Mouse (Mus musculus): ENCODE measurements around the gene Osbpl6. TPM values are rescaled to one million over a fixed set of nuclear protein-coding genes. Genes with fewer than 3 reads are reported as not detected.

Gene Osbpl6
- polyA plus RNA-seq, 1 experiment from 2014 or later: 24.6 TPM

DNA sequence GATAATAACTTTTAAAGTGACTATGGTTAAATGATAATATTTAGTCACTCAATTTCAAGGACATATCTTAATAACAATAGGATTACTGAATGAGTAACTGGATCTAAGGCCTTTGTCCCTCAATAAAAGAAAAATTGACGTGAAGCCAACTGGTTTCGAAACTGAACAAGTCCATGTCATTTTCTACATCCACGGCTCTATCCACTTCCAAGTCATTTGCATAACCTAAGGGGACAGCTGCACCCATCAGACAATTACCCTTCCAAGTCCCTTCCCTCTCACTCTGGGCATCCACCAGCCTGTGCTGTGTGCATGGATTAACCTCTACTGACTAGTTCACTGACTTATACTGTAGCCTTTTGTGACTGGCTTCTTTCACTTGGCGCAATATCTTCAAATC is 225.3 kb downstream of the Osbpl6 start:
- H3K4me2 ChIP-seq (replicated peaks): no peak overlapping the region
- H3K27me3 ChIP-seq: no peaks in the 10 kb centered on the region
- WGBS: 72% methylated on average over 4 of the region's 4 CpGs
- no peaks in the 10 kb centered on the region for H3K4me1 ChIP-seq
- peaks cover 86% of the 10 kb centered on the region for H3K36me3 ChIP-seq
- ATAC-seq (replicated peaks): no peak
- H3K9me3 ChIP-seq: no peaks in the 10 kb centered on the region
- no peak overlapping the region for H3K9ac ChIP-seq (replicated peaks)
- H3K27ac ChIP-seq (replicated peaks): no peak overlapping the region
- no peak overlapping the region for H3K4me3 ChIP-seq

DNA sequence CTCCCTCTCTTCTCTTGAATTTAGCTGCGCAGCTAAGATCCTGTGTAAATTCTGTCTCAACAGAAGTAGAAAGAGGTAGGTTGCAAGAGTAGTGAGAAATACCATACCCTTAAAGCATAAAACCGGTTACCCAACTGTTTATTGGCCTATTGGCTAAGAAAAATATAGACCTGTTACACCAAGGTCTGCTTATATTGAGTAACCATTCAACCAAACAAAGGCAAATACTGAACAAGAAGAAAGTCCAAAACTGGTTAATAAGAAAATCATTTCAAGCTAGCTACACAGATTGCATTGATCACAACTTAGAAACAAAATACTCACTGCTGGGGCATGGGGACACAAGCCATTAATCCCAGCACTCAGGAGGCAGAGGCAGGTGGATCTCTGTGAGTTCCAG is 233.3 kb downstream of the Osbpl6 start:
- Histone ChIP-seq H3K27me3 (no peaks in the 10 kb centered on the region), H3K4me3 (no peak overlapping the region), H3K27ac (replicated peaks) (no peak overlapping the region), H3K4me2 (replicated peaks) (no peak overlapping the region), H3K4me1 (no peaks in the 10 kb centered on the region), H3K36me3 (peaks cover 70% of the 10 kb centered on the region), H3K9ac (replicated peaks) (no peak overlapping the region), H3K9me3 (no peaks in the 10 kb centered on the region)
- 97% methylated on average over 2 of the region's 2 CpGs for WGBS
- ATAC-seq (replicated peaks): no peak

- peaks cover 15% of the 10 kb centered on the region for H3K4me1 ChIP-seq
- H3K9ac ChIP-seq (replicated peaks): no peak overlapping the region
- H3K4me2 ChIP-seq (replicated peaks): no peak overlapping the region
- no peak for ATAC-seq (replicated peaks)
- H3K27ac ChIP-seq (replicated peaks): no peak overlapping the region
- H3K4me3 ChIP-seq: no peak overlapping the region
- H3K27me3 ChIP-seq: no peaks in the 10 kb centered on the region
- peaks cover 35% of the 10 kb centered on the region for H3K36me3 ChIP-seq
- no peaks in the 10 kb centered on the region for H3K9me3 ChIP-seq
These were observed 237.5 kb downstream of the Osbpl6 start for GRCm38 (mm10) chr2:76643801-76644200.

- H3K27me3 ChIP-seq: no peaks in the 10 kb centered on the region
- WGBS: under 1% methylated on average over 31 of the region's 32 CpGs
- peak; percentile 69 for ATAC-seq (replicated peaks)
- H3K4me2 ChIP-seq (replicated peaks): peak overlapping the region; percentile 67
- H3K27ac ChIP-seq (replicated peaks): peak overlapping the region; percentile 92
- peak overlapping the region; percentile 86 for H3K4me3 ChIP-seq
- H3K9me3 ChIP-seq: no peaks in the 10 kb centered on the region
- H3K9ac ChIP-seq (replicated peaks): peak overlapping the region; percentile 82
- peaks cover 2% of the 10 kb centered on the region for H3K36me3 ChIP-seq
- peaks cover 17% of the 10 kb centered on the region for H3K4me1 ChIP-seq
These were observed 241.1 kb downstream of the Osbpl6 start for GRCm38 (mm10) chr2:76647441-76647869.

- H3K27me3 ChIP-seq: no peaks in the 10 kb centered on the region
- H3K9me3 ChIP-seq: no peaks in the 10 kb centered on the region
- H3K4me3 ChIP-seq: peak within 1 kb of the TSS; percentile 86
- ATAC-seq (replicated peaks): peak; percentile 99
- H3K36me3 ChIP-seq: no peaks in the 10 kb centered on the region
- WGBS: under 1% methylated on average over 41 of the region's 42 CpGs
- H3K27ac ChIP-seq (replicated peaks): peak within 1 kb of the TSS; percentile 92
- H3K9ac ChIP-seq (replicated peaks): peak within 1 kb of the TSS; percentile 82
- H3K4me1 ChIP-seq: peaks cover 17% of the 10 kb centered on the region
- peak within 1 kb of the TSS; percentile 67 for H3K4me2 ChIP-seq (replicated peaks)
These were observed 241.7 kb downstream of the Osbpl6 start, which contains the start of the genes Prkra and Pjvk for GRCm38 (mm10) chr2:76647883-76648570. Gene Prkra, minus strand, starts transcription at chr2:76648015. Gene Pjvk, plus strand, starts transcription at chr2:76648476.

DNA sequence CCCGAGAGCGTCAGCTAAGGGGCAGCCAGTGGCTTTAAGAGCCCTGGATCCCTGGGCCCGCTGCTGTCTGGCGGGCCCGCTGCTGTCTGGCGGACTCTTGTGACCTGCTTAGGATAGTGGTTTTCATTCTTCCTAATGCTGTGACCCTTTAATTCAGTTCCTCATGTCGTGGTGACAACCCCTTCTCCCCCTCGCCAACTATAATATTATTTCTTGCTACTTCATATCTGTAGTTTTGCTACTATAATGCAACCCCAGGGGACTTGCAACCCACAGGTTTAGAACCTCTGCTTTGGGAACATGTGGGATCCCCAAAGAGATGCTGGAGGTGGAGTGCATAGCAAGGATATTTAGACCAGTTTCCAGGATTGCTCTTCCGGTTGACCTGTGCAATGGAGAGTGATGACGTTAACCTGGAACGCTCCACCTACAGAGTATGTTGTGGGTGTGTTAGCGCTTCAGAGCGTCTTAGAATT is 242.4 kb downstream of the Osbpl6 start:
- peak overlapping the region; percentile 86 for H3K4me3 ChIP-seq
- peak overlapping the region; percentile 50 for H3K9ac ChIP-seq (replicated peaks)
- H3K27me3 ChIP-seq: no peaks in the 10 kb centered on the region
- H3K9me3 ChIP-seq: no peaks in the 10 kb centered on the region
- H3K27ac ChIP-seq (replicated peaks): peak overlapping the region; percentile 92
- peak overlapping the region; percentile 67 for H3K4me2 ChIP-seq (replicated peaks)
- no peaks in the 10 kb centered on the region for H3K36me3 ChIP-seq
- peak; percentile 41 for ATAC-seq (replicated peaks)
- WGBS: 31% methylated on average over 13 of the region's 13 CpGs
- peaks cover 17% of the 10 kb centered on the region for H3K4me1 ChIP-seq

Small RNA genes within 50 kb of the gene (microRNA-seq; reads per million reads assigned to microRNA genes)
- not detected for gene Gm23164

Other genes with a start within 250 kb of the Osbpl6 start
- 0.32 and 0.59 TPM in 2 replicates for gene Pde11a, start 67.7 kb upstream of the Osbpl6 start, polyA plus RNA-seq (2015; fragmentation: Nextera tagmentation; extraction: Ambion mirVana)
- gene Cyct, start 46.1 kb upstream of the Osbpl6 start, polyA plus RNA-seq (2015; fragmentation: Nextera tagmentation; extraction: Ambion mirVana): 0.37 TPM in 1 of 2 replicates, not detected in the other
- 18.3 and 19.7 TPM in 2 replicates for gene Rbm45, start 36.5 kb upstream of the Osbpl6 start, polyA plus RNA-seq (2015; fragmentation: Nextera tagmentation; extraction: Ambion mirVana)
- 86.9 and 90.8 TPM in 2 replicates for gene Prkra, start 241.5 kb downstream of the Osbpl6 start, polyA plus RNA-seq (2015; fragmentation: Nextera tagmentation; extraction: Ambion mirVana)
- gene Pjvk, start 242.0 kb downstream of the Osbpl6 start, polyA plus RNA-seq (2015; fragmentation: Nextera tagmentation; extraction: Ambion mirVana): 0.51 and 0.91 TPM in 2 replicates